Mouse (Mus musculus): ENCODE data around the gene Kirrel. TPM values are rescaled to one million over a fixed set of nuclear protein-coding genes. Genes with fewer than 3 reads are reported as not detected.

Gene Kirrel
- polyA plus RNA-seq, 1 experiment from 2014 or later: 11.1 TPM

- 84% methylated on average over 8 of the region's 8 CpGs for WGBS
- no peaks in the 10 kb centered on the region for H3K9me3 ChIP-seq (ENCODE audit: control insufficient read depth, low read length)
- H3K4me1 ChIP-seq (ENCODE audit: control insufficient read depth, insufficient read depth, low read length): no peaks in the 10 kb centered on the region
- no peak overlapping the region for H3K4me3 ChIP-seq (ENCODE audit: low read length)
- H3K4me2 ChIP-seq (replicated peaks; ENCODE audit: low read depth, low read length): no peak overlapping the region
- no peak for ATAC-seq (ENCODE audit: low FRiP score, low TSS enrichment)
- H3K27ac ChIP-seq (ENCODE audit: low read depth, low read length): no peak overlapping the region
- H3K9ac ChIP-seq (ENCODE audit: low read depth, low read length): no peak overlapping the region
- no peaks in the 10 kb centered on the region for H3K36me3 ChIP-seq (ENCODE audit: control insufficient read depth, insufficient read depth, low read length)
- no peaks in the 10 kb centered on the region for H3K27me3 ChIP-seq (ENCODE audit: control insufficient read depth, insufficient read depth, low read length)
Measured at GRCm38 (mm10) chr3:87067396-87067975, 107.1 kb downstream of the Kirrel start.

GRCm38 (mm10) chr3:87053939-87054338 lies 120.6 kb downstream of the Kirrel start:
- Histone ChIP-seq H3K4me3 (ENCODE audit: low read length) (no peak overlapping the region), H3K4me1 (ENCODE audit: control insufficient read depth, insufficient read depth, low read length) (no peaks in the 10 kb centered on the region), H3K9ac (ENCODE audit: low read depth, low read length) (no peak overlapping the region), H3K4me2 (replicated peaks; ENCODE audit: low read depth, low read length) (no peak overlapping the region), H3K27ac (ENCODE audit: low read depth, low read length) (no peak overlapping the region), H3K9me3 (ENCODE audit: control insufficient read depth, low read length) (no peaks in the 10 kb centered on the region), H3K36me3 (ENCODE audit: control insufficient read depth, insufficient read depth, low read length) (no peaks in the 10 kb centered on the region), H3K27me3 (ENCODE audit: control insufficient read depth, insufficient read depth, low read length) (no peaks in the 10 kb centered on the region)
- WGBS: 82% methylated on average over 1 of the region's 1 CpGs
- ATAC-seq (ENCODE audit: low FRiP score, low TSS enrichment): no peak

GRCm38 (mm10) chr3:87047801-87048200 lies 126.7 kb downstream of the Kirrel start:
- no peak overlapping the region for H3K4me2 ChIP-seq (replicated peaks; ENCODE audit: low read depth, low read length)
- no peaks in the 10 kb centered on the region for H3K4me1 ChIP-seq (ENCODE audit: control insufficient read depth, insufficient read depth, low read length)
- no peaks in the 10 kb centered on the region for H3K27me3 ChIP-seq (ENCODE audit: control insufficient read depth, insufficient read depth, low read length)
- no peak for ATAC-seq (ENCODE audit: low FRiP score, low TSS enrichment)
- H3K36me3 ChIP-seq (ENCODE audit: control insufficient read depth, insufficient read depth, low read length): no peaks in the 10 kb centered on the region
- no peak overlapping the region for H3K27ac ChIP-seq (ENCODE audit: low read depth, low read length)
- WGBS: 91% methylated on average over 5 of the region's 5 CpGs
- H3K4me3 ChIP-seq (ENCODE audit: low read length): no peak overlapping the region
- no peak overlapping the region for H3K9ac ChIP-seq (ENCODE audit: low read depth, low read length)
- H3K9me3 ChIP-seq (ENCODE audit: control insufficient read depth, low read length): no peaks in the 10 kb centered on the region

GRCm38 (mm10) chr3:87041733-87042132 lies 132.8 kb downstream of the Kirrel start:
- H3K36me3 ChIP-seq (ENCODE audit: control insufficient read depth, insufficient read depth, low read length): no peaks in the 10 kb centered on the region
- no peak overlapping the region for H3K4me3 ChIP-seq (ENCODE audit: low read length)
- no peaks in the 10 kb centered on the region for H3K9me3 ChIP-seq (ENCODE audit: control insufficient read depth, low read length)
- 89% methylated on average over 2 of the region's 2 CpGs for WGBS
- no peak overlapping the region for H3K27ac ChIP-seq (ENCODE audit: low read depth, low read length)
- H3K4me2 ChIP-seq (replicated peaks; ENCODE audit: low read depth, low read length): no peak overlapping the region
- no peak overlapping the region for H3K9ac ChIP-seq (ENCODE audit: low read depth, low read length)
- no peaks in the 10 kb centered on the region for H3K27me3 ChIP-seq (ENCODE audit: control insufficient read depth, insufficient read depth, low read length)
- ATAC-seq (ENCODE audit: low FRiP score, low TSS enrichment): no peak
- no peaks in the 10 kb centered on the region for H3K4me1 ChIP-seq (ENCODE audit: control insufficient read depth, insufficient read depth, low read length)

GRCm38 (mm10) chr3:87038500-87038899 lies 136.0 kb downstream of the Kirrel start:
- Histone ChIP-seq H3K4me2 (replicated peaks; ENCODE audit: low read depth, low read length) (no peak overlapping the region), H3K27ac (ENCODE audit: low read depth, low read length) (no peak overlapping the region), H3K4me3 (ENCODE audit: low read length) (no peak overlapping the region), H3K9me3 (ENCODE audit: control insufficient read depth, low read length) (no peaks in the 10 kb centered on the region), H3K4me1 (ENCODE audit: control insufficient read depth, insufficient read depth, low read length) (no peaks in the 10 kb centered on the region), H3K9ac (ENCODE audit: low read depth, low read length) (no peak overlapping the region), H3K27me3 (ENCODE audit: control insufficient read depth, insufficient read depth, low read length) (no peaks in the 10 kb centered on the region), H3K36me3 (ENCODE audit: control insufficient read depth, insufficient read depth, low read length) (no peaks in the 10 kb centered on the region)
- WGBS: 87% methylated on average over 6 of the region's 6 CpGs
- no peak for ATAC-seq (ENCODE audit: low FRiP score, low TSS enrichment)

GRCm38 (mm10) chr3:87034061-87034460 lies 140.5 kb downstream of the Kirrel start:
- WGBS: 95% methylated on average over 3 of the region's 4 CpGs
- no peak for ATAC-seq (ENCODE audit: low FRiP score, low TSS enrichment)
- H3K27ac ChIP-seq (ENCODE audit: low read depth, low read length): no peak overlapping the region

GRCm38 (mm10) chr3:87033357-87033756 lies 141.2 kb downstream of the Kirrel start:
- ATAC-seq (ENCODE audit: low FRiP score, low TSS enrichment): peak; percentile 79
- 19% methylated on average over 8 of the region's 8 CpGs for WGBS
- H3K36me3 ChIP-seq (ENCODE audit: control insufficient read depth, insufficient read depth, low read length): no peaks in the 10 kb centered on the region
- H3K4me3 ChIP-seq (ENCODE audit: low read length): no peak overlapping the region
- no peak overlapping the region for H3K9ac ChIP-seq (ENCODE audit: low read depth, low read length)
- H3K4me2 ChIP-seq (replicated peaks; ENCODE audit: low read depth, low read length): no peak overlapping the region
- no peaks in the 10 kb centered on the region for H3K27me3 ChIP-seq (ENCODE audit: control insufficient read depth, insufficient read depth, low read length)
- no peaks in the 10 kb centered on the region for H3K4me1 ChIP-seq (ENCODE audit: control insufficient read depth, insufficient read depth, low read length)
- H3K9me3 ChIP-seq (ENCODE audit: control insufficient read depth, low read length): no peaks in the 10 kb centered on the region
- H3K27ac ChIP-seq (ENCODE audit: low read depth, low read length): no peak overlapping the region

More at GRCm38 (mm10) chr3:87034061-87034460, 140.5 kb downstream of the Kirrel start:
- Histone ChIP-seq H3K4me1 (ENCODE audit: control insufficient read depth, insufficient read depth, low read length) (no peaks in the 10 kb centered on the region), H3K9me3 (ENCODE audit: control insufficient read depth, low read length) (no peaks in the 10 kb centered on the region), H3K27me3 (ENCODE audit: control insufficient read depth, insufficient read depth, low read length) (no peaks in the 10 kb centered on the region), H3K36me3 (ENCODE audit: control insufficient read depth, insufficient read depth, low read length) (no peaks in the 10 kb centered on the region), H3K4me3 (ENCODE audit: low read length) (no peak overlapping the region), H3K4me2 (replicated peaks; ENCODE audit: low read depth, low read length) (no peak overlapping the region), H3K9ac (ENCODE audit: low read depth, low read length) (no peak overlapping the region)

- ATAC-seq (ENCODE audit: low FRiP score, low TSS enrichment): no peak
- H3K4me1 ChIP-seq (ENCODE audit: control insufficient read depth, insufficient read depth, low read length): no peaks in the 10 kb centered on the region
- no peak overlapping the region for H3K9ac ChIP-seq (ENCODE audit: low read depth, low read length)
- H3K27me3 ChIP-seq (ENCODE audit: control insufficient read depth, insufficient read depth, low read length): no peaks in the 10 kb centered on the region
- H3K9me3 ChIP-seq (ENCODE audit: control insufficient read depth, low read length): no peaks in the 10 kb centered on the region
- no peak overlapping the region for H3K4me2 ChIP-seq (replicated peaks; ENCODE audit: low read depth, low read length)
- no peak overlapping the region for H3K4me3 ChIP-seq (ENCODE audit: low read length)
- 17% methylated on average over 6 of the region's 6 CpGs for WGBS
- H3K36me3 ChIP-seq (ENCODE audit: control insufficient read depth, insufficient read depth, low read length): no peaks in the 10 kb centered on the region
- H3K27ac ChIP-seq (ENCODE audit: low read depth, low read length): no peak overlapping the region
Measured at GRCm38 (mm10) chr3:87030855-87031254, 143.7 kb downstream of the Kirrel start.

Measured in kidney, embryonic 14.5 days (tissue).